Mouse (Mus musculus) limb, embryonic 15.5 days (tissue): Measurements from ENCODE around the gene Glt1d1. TPM values are rescaled to one million over a fixed set of nuclear protein-coding genes. Genes with fewer than 3 reads are reported as not detected.

Source experiments
- ATAC-seq: fragments of 200-750 bp; cut with Nextera tagmentation; 2 replicates; pipeline ENCODE4 v1.8.0; 2017; ENCODE audit warnings: low read depth, moderate TSS enrichment; ENCODE audit not compliant: insufficient number of reproducible peaks, low FRiP score, low TSS enrichment
- H3K27ac ChIP-seq: fragments of 300-500 bp; sonication (generic); 2 replicates; pipeline ENCODE4 v1.5.1; 2015; ENCODE audit warnings: moderate library complexity, mild to moderate bottlenecking, inconsistent platforms
- H3K27me3 ChIP-seq: fragments of 300-500 bp; sonication (generic); 2 replicates; pipeline ENCODE4 v1.6.1; 2015; ENCODE audit warnings: inconsistent platforms
- H3K36me3 ChIP-seq: fragments of 300-500 bp; sonication (generic); 2 replicates; pipeline ENCODE4 v1.6.1; 2015; ENCODE audit warnings: inconsistent platforms
- H3K4me1 ChIP-seq: fragments of 300-500 bp; sonication (generic); 2 replicates; pipeline ENCODE4 v1.6.1; 2015; ENCODE audit warnings: inconsistent platforms
- H3K4me2 ChIP-seq: fragments of 300-500 bp; sonication (generic); 2 replicates; pipeline ENCODE4 v1.6.1; 2015; ENCODE audit warnings: mild to moderate bottlenecking, inconsistent platforms
- H3K4me3 ChIP-seq: fragments of 300-500 bp; sonication (generic); 2 replicates; pipeline ENCODE4 v1.5.1; 2015; ENCODE audit warnings: mild to moderate bottlenecking, inconsistent platforms
- H3K9ac ChIP-seq: fragments of 300-500 bp; sonication (generic); 2 replicates; pipeline ENCODE4 v1.6.1; 2015; ENCODE audit warnings: inconsistent platforms
- H3K9me3 ChIP-seq: fragments of 300-500 bp; sonication (generic); 2 replicates; pipeline ENCODE4 v1.6.1; 2016; ENCODE audit warnings: inconsistent platforms
- WGBS: fragments of 180-500 bp; shearing (Covaris S2); methylation state at CpG from one replicate; pipeline ENCODE4 v1.1.7; 2015; 5-methylcytosine and 5-hydroxymethylcytosine counted together
- polyA plus RNA-seq: library from polyadenylated mRNA; unstranded; fragments of >200 nt; fragmentation: Nextera tagmentation; extraction: Ambion mirVana; gene quantifications from 2 replicates; pipeline ENCODE4 v1.2.1, GENCODE M21; 2015

Gene Glt1d1
- polyA plus RNA-seq, 1 experiment from 2014 or later = 0.37 TPM

GRCm38 (mm10) chr5:127633666-127634065, 1.6 kb downstream of the Glt1d1 start:
- 89% methylated on average over 7 of the region's 7 CpGs for WGBS
- no peak overlapping the region for H3K4me2 ChIP-seq
- H3K9ac ChIP-seq = no peak overlapping the region
- no peak for ATAC-seq
- no peaks in the 10 kb centered on the region for H3K36me3 ChIP-seq
- H3K9me3 ChIP-seq = no peaks in the 10 kb centered on the region
- peaks cover 19% of the 10 kb centered on the region for H3K27me3 ChIP-seq
- no peak overlapping the region for H3K4me3 ChIP-seq
- peaks cover 9% of the 10 kb centered on the region for H3K4me1 ChIP-seq
- H3K27ac ChIP-seq = no peak overlapping the region

- no peak for ATAC-seq
- no peaks in the 10 kb centered on the region for H3K9me3 ChIP-seq
- 68% methylated on average over 4 of the region's 4 CpGs for WGBS
- no peak overlapping the region for H3K27ac ChIP-seq
- no peak overlapping the region for H3K4me3 ChIP-seq
- H3K9ac ChIP-seq = no peak overlapping the region
- peaks cover 5% of the 10 kb centered on the region for H3K27me3 ChIP-seq
- H3K4me2 ChIP-seq = no peak overlapping the region
- H3K4me1 ChIP-seq = peaks cover 2% of the 10 kb centered on the region
- H3K36me3 ChIP-seq = no peaks in the 10 kb centered on the region
Observed at GRCm38 (mm10) chr5:127637622-127638021, 5.6 kb downstream of the Glt1d1 start.

- Histone ChIP-seq H3K9ac (no peak overlapping the region), H3K36me3 (no peaks in the 10 kb centered on the region), H3K27ac (no peak overlapping the region), H3K9me3 (no peaks in the 10 kb centered on the region), H3K4me1 (no peaks in the 10 kb centered on the region), H3K27me3 (peaks cover 2% of the 10 kb centered on the region; the same call in 1 of the 2 replicates), H3K4me2 (no peak overlapping the region), H3K4me3 (no peak overlapping the region)
- no peak for ATAC-seq
- 79% methylated on average over 2 of the region's 2 CpGs for WGBS
Observed at GRCm38 (mm10) chr5:127638177-127638576, 6.1 kb downstream of the Glt1d1 start.

GRCm38 (mm10) chr5:127639067-127639605, 7.1 kb downstream of the Glt1d1 start:
- H3K36me3 ChIP-seq = no peaks in the 10 kb centered on the region

GRCm38 (mm10) chr5:127639635-127640034, 7.6 kb downstream of the Glt1d1 start:
- H3K4me3 ChIP-seq = no peak overlapping the region
- H3K27ac ChIP-seq = no peak overlapping the region
- WGBS = 92% methylated on average over 13 of the region's 13 CpGs
- H3K4me1 ChIP-seq = no peaks in the 10 kb centered on the region
- H3K9me3 ChIP-seq = no peaks in the 10 kb centered on the region
- ATAC-seq = no peak
- no peaks in the 10 kb centered on the region for H3K36me3 ChIP-seq
- H3K9ac ChIP-seq = no peak overlapping the region
- no peaks in the 10 kb centered on the region for H3K27me3 ChIP-seq
- H3K4me2 ChIP-seq = no peak overlapping the region

More at GRCm38 (mm10) chr5:127639067-127639605, 7.1 kb downstream of the Glt1d1 start:
- no peaks in the 10 kb centered on the region for H3K4me1 ChIP-seq
- no peak overlapping the region for H3K4me3 ChIP-seq
- no peak overlapping the region for H3K9ac ChIP-seq
- ATAC-seq = no peak
- H3K27ac ChIP-seq = no peak overlapping the region
- 69% methylated on average over 6 of the region's 6 CpGs for WGBS
- H3K4me2 ChIP-seq = no peak overlapping the region
- no peaks in the 10 kb centered on the region for H3K9me3 ChIP-seq
- no peaks in the 10 kb centered on the region for H3K27me3 ChIP-seq

GRCm38 (mm10) chr5:127640359-127640758, 8.3 kb downstream of the Glt1d1 start:
- no peak for ATAC-seq
- Histone ChIP-seq H3K4me3 (no peak overlapping the region), H3K9ac (no peak overlapping the region), H3K4me1 (no peaks in the 10 kb centered on the region), H3K27ac (no peak overlapping the region), H3K4me2 (no peak overlapping the region), H3K27me3 (no peaks in the 10 kb centered on the region), H3K9me3 (no peaks in the 10 kb centered on the region), H3K36me3 (no peaks in the 10 kb centered on the region)
- WGBS = 88% methylated on average over 3 of the region's 3 CpGs

GRCm38 (mm10) chr5:127641185-127641958, 9.3 kb downstream of the Glt1d1 start:
- WGBS = 85% methylated on average over 15 of the region's 15 CpGs
- Histone ChIP-seq H3K27ac (no peak overlapping the region), H3K27me3 (no peaks in the 10 kb centered on the region), H3K4me1 (no peaks in the 10 kb centered on the region), H3K4me2 (no peak overlapping the region), H3K9me3 (no peaks in the 10 kb centered on the region), H3K36me3 (no peaks in the 10 kb centered on the region), H3K4me3 (no peak overlapping the region), H3K9ac (no peak overlapping the region)
- ATAC-seq = no peak

- 68% methylated on average over 6 of the region's 6 CpGs for WGBS
- ATAC-seq = no peak
Observed at GRCm38 (mm10) chr5:127648046-127648445, 16.0 kb downstream of the Glt1d1 start.

GRCm38 (mm10) chr5:127649077-127649476, 17.0 kb downstream of the Glt1d1 start:
- H3K27me3 ChIP-seq = no peaks in the 10 kb centered on the region
- no peaks in the 10 kb centered on the region for H3K9me3 ChIP-seq
- no peak for ATAC-seq
- no peak overlapping the region for H3K9ac ChIP-seq
- no peak overlapping the region for H3K27ac ChIP-seq
- H3K4me1 ChIP-seq = no peaks in the 10 kb centered on the region
- no peaks in the 10 kb centered on the region for H3K36me3 ChIP-seq
- no peak overlapping the region for H3K4me2 ChIP-seq
- H3K4me3 ChIP-seq = no peak overlapping the region

More at GRCm38 (mm10) chr5:127648046-127648445, 16.0 kb downstream of the Glt1d1 start:
- Histone ChIP-seq H3K27ac (no peak overlapping the region), H3K36me3 (no peaks in the 10 kb centered on the region), H3K9me3 (no peaks in the 10 kb centered on the region), H3K4me2 (no peak overlapping the region), H3K27me3 (no peaks in the 10 kb centered on the region), H3K9ac (no peak overlapping the region), H3K4me3 (no peak overlapping the region), H3K4me1 (no peaks in the 10 kb centered on the region)

GRCm38 (mm10) chr5:127658257-127658656, 26.2 kb downstream of the Glt1d1 start:
- H3K4me2 ChIP-seq = no peak overlapping the region
- no peak overlapping the region for H3K4me3 ChIP-seq
- 87% methylated on average over 2 of the region's 2 CpGs for WGBS
- H3K9ac ChIP-seq = no peak overlapping the region
- H3K9me3 ChIP-seq = no peaks in the 10 kb centered on the region
- ATAC-seq = no peak
- no peaks in the 10 kb centered on the region for H3K36me3 ChIP-seq
- H3K27me3 ChIP-seq = no peaks in the 10 kb centered on the region
- H3K27ac ChIP-seq = no peak overlapping the region
- no peaks in the 10 kb centered on the region for H3K4me1 ChIP-seq

- H3K9ac ChIP-seq = no peak overlapping the region
- WGBS = 91% methylated on average over 3 of the region's 3 CpGs
- H3K27ac ChIP-seq = no peak overlapping the region
- ATAC-seq = no peak
- no peaks in the 10 kb centered on the region for H3K4me1 ChIP-seq
- no peaks in the 10 kb centered on the region for H3K27me3 ChIP-seq
- H3K9me3 ChIP-seq = no peaks in the 10 kb centered on the region
- H3K4me2 ChIP-seq = no peak overlapping the region
- no peak overlapping the region for H3K4me3 ChIP-seq
- H3K36me3 ChIP-seq = no peaks in the 10 kb centered on the region
Observed at GRCm38 (mm10) chr5:127659312-127659711, 27.2 kb downstream of the Glt1d1 start.

- Histone ChIP-seq H3K9me3 (no peaks in the 10 kb centered on the region), H3K4me3 (no peak overlapping the region), H3K27me3 (no peaks in the 10 kb centered on the region), H3K36me3 (no peaks in the 10 kb centered on the region), H3K9ac (no peak overlapping the region), H3K4me1 (no peaks in the 10 kb centered on the region), H3K4me2 (no peak overlapping the region), H3K27ac (no peak overlapping the region)
- no peak for ATAC-seq
- WGBS = 72% methylated on average over 5 of the region's 5 CpGs
Observed at GRCm38 (mm10) chr5:127660267-127660666, 28.2 kb downstream of the Glt1d1 start.
